Mouse (Mus musculus) kidney, embryonic 15.5 days (tissue): ENCODE results near the gene Sprr2a2. TPM values are rescaled to one million over a fixed set of nuclear protein-coding genes. Genes with fewer than 3 reads are reported as not detected.
A peak's percentile ranks its signal among the peaks of the same experiment; 100 is the strongest.
"Not testable (repeated sequence)": the region's sequence is repeated elsewhere in the genome, so short reads cannot be mapped to it uniquely, and the experiment has no call there.

Experiments used
- ATAC-seq: fragments of 200-750 bp; cut with Nextera tagmentation; replicated peaks from 2 replicates; pipeline ENCODE4 v1.8.0; 2017; ENCODE audit warnings: moderate TSS enrichment; ENCODE audit not compliant: low FRiP score
- H3K27ac ChIP-seq: fragments of 300-500 bp; sonication (generic); 2 replicates; pipeline ENCODE4 v1.5.1; 2015; ENCODE audit warnings: mild to moderate bottlenecking, inconsistent platforms
- H3K27me3 ChIP-seq: fragments of 300-500 bp; sonication (generic); 2 replicates; pipeline ENCODE4 v1.6.1; 2015; ENCODE audit warnings: inconsistent platforms
- H3K36me3 ChIP-seq: fragments of 300-500 bp; sonication (generic); 2 replicates; pipeline ENCODE4 v1.6.1; 2015; ENCODE audit warnings: inconsistent platforms
- H3K4me1 ChIP-seq: fragments of 300-500 bp; sonication (generic); 2 replicates; pipeline ENCODE4 v1.6.1; 2015; ENCODE audit warnings: inconsistent platforms
- H3K4me2 ChIP-seq: fragments of 300-500 bp; sonication (generic); 2 replicates; pipeline ENCODE4 v1.6.1; 2015; ENCODE audit warnings: moderate library complexity, mild to moderate bottlenecking, inconsistent platforms
- H3K4me3 ChIP-seq: fragments of 300-500 bp; sonication (generic); replicated peaks from 2 replicates; pipeline ENCODE4 v1.5.1; 2015; ENCODE audit warnings: mild to moderate bottlenecking, inconsistent platforms
- H3K9ac ChIP-seq: fragments of 300-500 bp; sonication (generic); 2 replicates; pipeline ENCODE4 v1.6.1; 2015; ENCODE audit warnings: mild to moderate bottlenecking, inconsistent platforms
- H3K9me3 ChIP-seq: fragments of 300-500 bp; sonication (generic); replicated peaks from 2 replicates; pipeline ENCODE4 v1.6.1; 2016; ENCODE audit warnings: inconsistent platforms
- WGBS: fragments of 180-500 bp; shearing (Covaris S2); methylation state at CpG from one replicate; pipeline ENCODE4 v1.1.7; 2015; ENCODE audit warnings: mixed read lengths; 5-methylcytosine and 5-hydroxymethylcytosine counted together
- polyA plus RNA-seq: library from polyadenylated mRNA; unstranded; fragments of >200 nt; fragmentation: Nextera tagmentation; extraction: Ambion mirVana; gene quantifications from 2 replicates; pipeline ENCODE4 v1.2.1, GENCODE M21; 2015

Gene Sprr2a2
- 2.6 and 6.3 TPM in 2 replicates for polyA plus RNA-seq

GRCm38 (mm10) chr3:92215569-92215968 lies at the start of gene Sprr2a2, which contains the start of gene Sprr2a1:
Gene Sprr2a2, plus strand, starts transcription at chr3:92215920.
Gene Sprr2a1, plus strand, starts transcription at chr3:92215799.
- WGBS = no CpG with 5 or more reads among the region's 2 CpGs
- H3K4me3 ChIP-seq, ATAC-seq, H3K27me3 ChIP-seq, H3K4me1 ChIP-seq, H3K27ac ChIP-seq, H3K9me3 ChIP-seq, H3K36me3 ChIP-seq, H3K4me2 ChIP-seq, H3K9ac ChIP-seq: not testable (repeated sequence)

GRCm38 (mm10) chr3:92169847-92170246 lies 45.9 kb upstream of the Sprr2a2 start:
- Histone ChIP-seq H3K4me2 (no peak overlapping the region), H3K9me3 (no peaks in the 10 kb centered on the region), H3K4me3 (no peak overlapping the region), H3K4me1 (no peaks in the 10 kb centered on the region), H3K27me3 (no peaks in the 10 kb centered on the region), H3K27ac (no peak overlapping the region; the same call in 1 of the 2 replicates), H3K9ac (no peak overlapping the region), H3K36me3 (no peaks in the 10 kb centered on the region)
- 55% methylated on average over 3 of the region's 3 CpGs for WGBS
- no peak for ATAC-seq

- Histone ChIP-seq H3K36me3 (no peaks in the 10 kb centered on the region), H3K9ac (no peak overlapping the region), H3K4me3 (no peak overlapping the region), H3K9me3 (no peaks in the 10 kb centered on the region), H3K4me2 (no peak overlapping the region), H3K27me3 (no peaks in the 10 kb centered on the region), H3K27ac (no peak overlapping the region), H3K4me1 (no peaks in the 10 kb centered on the region)
- no peak for ATAC-seq
- WGBS = 83% methylated on average over 1 of the region's 1 CpGs
Measured at GRCm38 (mm10) chr3:92176880-92177279, 38.8 kb upstream of the Sprr2a2 start.

GRCm38 (mm10) chr3:92195512-92196200 lies 20.1 kb upstream of the Sprr2a2 start:
- Histone ChIP-seq H3K9me3 (no peaks in the 10 kb centered on the region), H3K9ac (no peak overlapping the region), H3K36me3 (no peaks in the 10 kb centered on the region), H3K4me3 (no peak overlapping the region), H3K4me2 (no peak overlapping the region), H3K27ac (no peak overlapping the region), H3K4me1 (no peaks in the 10 kb centered on the region), H3K27me3 (no peaks in the 10 kb centered on the region)
- WGBS = 90% methylated on average over 6 of the region's 6 CpGs
- ATAC-seq = peak; percentile 36; the same call in 1 of the 2 replicates

GRCm38 (mm10) chr3:92211133-92211925 lies 4.4 kb upstream of the Sprr2a2 start:
- H3K27ac ChIP-seq, H3K9me3 ChIP-seq, H3K4me1 ChIP-seq, H3K27me3 ChIP-seq, H3K4me2 ChIP-seq, H3K36me3 ChIP-seq, H3K4me3 ChIP-seq, H3K9ac ChIP-seq: not testable (repeated sequence)
- no CpG with 5 or more reads among the region's 16 CpGs for WGBS
- peak; percentile 88 for ATAC-seq

- not testable (repeated sequence) for H3K4me1 ChIP-seq, H3K36me3 ChIP-seq, H3K4me3 ChIP-seq, H3K4me2 ChIP-seq, H3K27ac ChIP-seq, ATAC-seq, H3K27me3 ChIP-seq, H3K9ac ChIP-seq, H3K9me3 ChIP-seq
- WGBS = no CpG with 5 or more reads among the region's 1 CpGs
Measured at GRCm38 (mm10) chr3:92212059-92212458, 3.7 kb upstream of the Sprr2a2 start.

- not testable (repeated sequence) for H3K27me3 ChIP-seq, H3K4me1 ChIP-seq, H3K36me3 ChIP-seq, H3K4me3 ChIP-seq, ATAC-seq, H3K9ac ChIP-seq, H3K4me2 ChIP-seq, H3K9me3 ChIP-seq, H3K27ac ChIP-seq
Measured at GRCm38 (mm10) chr3:92213651-92214050, 2.1 kb upstream of the Sprr2a2 start.

GRCm38 (mm10) chr3:92219031-92219430 lies 3.3 kb downstream of the Sprr2a2 start:
- ATAC-seq = peak; percentile 68
- not testable (repeated sequence) for H3K9ac ChIP-seq, H3K36me3 ChIP-seq, H3K4me3 ChIP-seq, H3K4me2 ChIP-seq, H3K4me1 ChIP-seq, H3K27ac ChIP-seq, H3K27me3 ChIP-seq, H3K9me3 ChIP-seq
- WGBS = no CpG with 5 or more reads among the region's 8 CpGs

- not testable (repeated sequence) for H3K4me1 ChIP-seq, H3K9ac ChIP-seq, H3K4me2 ChIP-seq, H3K27me3 ChIP-seq, H3K4me3 ChIP-seq, H3K36me3 ChIP-seq, H3K9me3 ChIP-seq, H3K27ac ChIP-seq
- peak; percentile 52; the same call in 1 of the 2 replicates for ATAC-seq
Measured at GRCm38 (mm10) chr3:92223708-92224107, 8.0 kb downstream of the Sprr2a2 start.

GRCm38 (mm10) chr3:92227410-92227809 lies 11.7 kb downstream of the Sprr2a2 start:
- not testable (repeated sequence) for H3K9me3 ChIP-seq, H3K4me2 ChIP-seq, H3K4me1 ChIP-seq, H3K4me3 ChIP-seq, H3K36me3 ChIP-seq, H3K27ac ChIP-seq, ATAC-seq, H3K27me3 ChIP-seq, H3K9ac ChIP-seq
- WGBS = 79% methylated on average over 3 of the region's 3 CpGs

- H3K4me2 ChIP-seq, H3K27ac ChIP-seq, H3K9ac ChIP-seq, H3K9me3 ChIP-seq, H3K36me3 ChIP-seq, H3K4me3 ChIP-seq, H3K4me1 ChIP-seq, H3K27me3 ChIP-seq: not testable (repeated sequence)
- peak; percentile 89 for ATAC-seq
- no CpG with 5 or more reads among the region's 5 CpGs for WGBS
Measured at GRCm38 (mm10) chr3:92236463-92237189, 20.9 kb downstream of the Sprr2a2 start.

- not testable (repeated sequence) for H3K4me1 ChIP-seq, ATAC-seq, H3K27ac ChIP-seq, H3K36me3 ChIP-seq, H3K9me3 ChIP-seq, H3K27me3 ChIP-seq, H3K4me3 ChIP-seq, H3K4me2 ChIP-seq, H3K9ac ChIP-seq
Measured at GRCm38 (mm10) chr3:92238736-92239135, 23.0 kb downstream of the Sprr2a2 start.
